Mouse (Mus musculus) megakaryocyte, embryonic 14.5 days (primary cell): ENCODE measurements at regions not wholly inside any gene's neighbourhood (a gene's known extent, or its start where the extent isn't known, plus 50 kb on each side); places are given as distances from the start of the nearest gene placed in this dataset.

Source experiments
- FLI1 ChIP-seq: IDR thresholded peaks from 2 replicates; pipeline ENCODE4 v1.6.1; 2012; ENCODE audit warnings: low read length, inconsistent platforms, mixed read lengths
- GATA1 ChIP-seq: IDR thresholded peaks from 3 replicates; pipeline ENCODE4 v1.6.1; 2012; ENCODE audit warnings: mixed read lengths, low read length, inconsistent platforms, borderline replicate concordance

DNA sequence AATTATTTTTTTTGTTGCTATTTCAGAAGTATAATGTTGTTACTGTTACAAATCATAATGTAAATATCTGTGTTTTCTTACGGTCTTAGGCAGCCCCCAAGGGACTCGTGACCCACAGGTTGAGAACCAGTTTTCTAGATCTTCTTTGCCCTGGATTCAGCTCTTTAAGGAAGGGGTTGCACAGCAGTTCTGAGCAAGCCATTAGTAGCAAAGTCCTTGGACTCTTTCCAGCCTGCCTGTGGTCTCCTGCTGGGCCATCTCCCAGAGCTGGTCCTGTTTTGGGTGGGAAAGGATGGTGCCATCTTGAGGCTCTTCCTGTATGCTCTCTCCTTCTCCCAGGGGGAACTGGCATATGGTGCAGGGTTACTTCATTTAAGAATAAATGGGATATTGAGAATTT lies 380.9 kb upstream of the Slc30a5 start:
- TF ChIP-seq GATA1, result no peak
- TF ChIP-seq FLI1, result no peak
